In the genomic region with DNA sequence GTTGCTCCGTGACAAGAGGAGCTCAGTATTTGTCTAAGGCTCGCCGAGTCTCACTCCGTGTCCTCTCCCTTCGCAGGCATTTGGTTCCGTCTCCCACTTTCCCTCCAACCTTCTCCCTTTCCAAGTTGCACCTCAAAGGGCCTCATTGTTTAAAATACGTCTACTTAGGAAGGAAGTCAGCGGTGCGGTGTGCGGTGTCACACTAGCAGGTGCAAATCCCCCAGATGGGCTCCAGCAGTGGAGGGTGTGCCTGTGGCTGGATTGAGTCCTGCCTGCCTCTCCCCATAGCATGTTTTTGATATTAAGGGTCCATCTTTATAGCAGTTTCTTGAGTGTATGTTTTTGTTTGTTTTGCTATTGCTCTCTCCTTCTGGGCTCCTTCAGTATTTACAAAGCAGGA, we compare ENCODE assay signal across 23 mouse cellular contexts. TPM values are rescaled to one million over a fixed set of nuclear protein-coding genes. Genes with fewer than 3 reads are reported as not detected.
A peak's percentile ranks its signal among the peaks of the same experiment; 100 is the strongest.
DNase-seq lines count a peak whose midpoint lies in the region; ATAC-seq and TF ChIP-seq lines count a peak whose summit lies in the region.
"Had no signal": no experiment of that assay in that cellular context is flagged by ENCODE, and none has a peak within 500 bp of the region (broad histone marks: within the 10 kb centered on the region; RNA-seq: fewer than 3 reads in every experiment).

No protein-coding gene starts in this region.

- H3K4me3 ChIP-seq in lung, embryonic 15.5 days, result no peak overlapping the region
- no peak overlapping the region for H3K4me3 ChIP-seq in embryonic facial prominence, embryonic 10.5 days
- no peak overlapping the region for H3K4me3 ChIP-seq in thymus, adult 2 months (ENCODE audit: control insufficient read depth, insufficient read depth, low read length)
- H3K4me3 ChIP-seq: forebrain, embryonic 15.5 days; heart, embryonic 13.5 days; hindbrain, embryonic 12.5 days; intestine, embryonic 15.5 days; limb, embryonic 13.5 days; midbrain, embryonic 15.5 days had no signal

- H3K27ac ChIP-seq in lung, embryonic 15.5 days, result peak overlapping the region; percentile 65
- 0 out of 2 replicates have a peak overlapping the region, but pooled peaks have one; percentile 57 for H3K27ac ChIP-seq in embryonic facial prominence, embryonic 10.5 days (replicated peaks)
- H3K27ac ChIP-seq in thymus, adult 2 months (ENCODE audit: control insufficient read depth, insufficient read depth, low read length), result no peak overlapping the region
- H3K27ac ChIP-seq: forebrain, embryonic 15.5 days; heart, embryonic 13.5 days; hindbrain, embryonic 12.5 days; hindbrain, postnatal 0 days; intestine, embryonic 15.5 days; kidney, postnatal 0 days; limb, embryonic 13.5 days; macrophage; midbrain, embryonic 15.5 days had no signal

- H3K4me2 ChIP-seq in lung, embryonic 15.5 days, result peak overlapping the region; percentile 20; the same call in 1 of the 2 replicates
- H3K4me2 ChIP-seq: forebrain, embryonic 15.5 days; heart, embryonic 13.5 days; hindbrain, embryonic 12.5 days; intestine, embryonic 15.5 days; limb, embryonic 13.5 days; liver, embryonic 11.5 days; midbrain, embryonic 15.5 days had no signal

- H3K9ac ChIP-seq in lung, embryonic 15.5 days, result no peak overlapping the region
- H3K9ac ChIP-seq: forebrain, embryonic 15.5 days; heart, embryonic 13.5 days; hindbrain, embryonic 12.5 days; intestine, embryonic 15.5 days; limb, embryonic 13.5 days; midbrain, embryonic 15.5 days had no signal

- WGBS in lung, embryonic 15.5 days, result 37% methylated on average over 10 of the region's 10 CpGs
- 71% methylated on average over 10 of the region's 10 CpGs for WGBS in embryonic facial prominence, embryonic 10.5 days
- WGBS in thymus, adult 2 months, result 4% methylated on average over 10 of the region's 10 CpGs

- H3K36me3 ChIP-seq in lung, embryonic 15.5 days, result no peaks in the 10 kb centered on the region
- no peaks in the 10 kb centered on the region for H3K36me3 ChIP-seq in embryonic facial prominence, embryonic 10.5 days (replicated peaks)
- H3K36me3 ChIP-seq in thymus, adult 2 months (ENCODE audit: control insufficient read depth, insufficient read depth, low read length), result no peaks in the 10 kb centered on the region
- H3K36me3 ChIP-seq: forebrain, embryonic 15.5 days; heart, embryonic 13.5 days; hindbrain, embryonic 12.5 days; intestine, embryonic 15.5 days; limb, embryonic 13.5 days; midbrain, embryonic 15.5 days had no signal

- no peak for DNase-seq in lung, postnatal 25 days (ENCODE audit: low spot score)
- no peak for DNase-seq in embryonic facial prominence, embryonic 10.5 days (ENCODE audit: low spot score)
- DNase-seq in thymus, adult 2 months, result peak; percentile 25
- DNase-seq in thymus, postnatal 36 days, result peak; percentile 14 to 35
- DNase-seq in kidney, adult 18-20 months, result no peak
- no peak for DNase-seq in right cerebral cortex, postnatal 10 days (ENCODE audit: low spot score in 2 of 2)
- DNase-seq: adrenal gland, adult 2 months; cerebellum, adult 2 months; cerebellum, postnatal 14 days; heart, postnatal 10 days; kidney, adult 8-10 months; kidney, postnatal 4 days had no signal

- no peaks in the 10 kb centered on the region for H3K9me3 ChIP-seq in lung, embryonic 15.5 days
- H3K9me3 ChIP-seq in embryonic facial prominence, embryonic 10.5 days, result no peaks in the 10 kb centered on the region
- H3K9me3 ChIP-seq: forebrain, embryonic 15.5 days; heart, embryonic 13.5 days; hindbrain, embryonic 12.5 days; intestine, embryonic 15.5 days; limb, embryonic 13.5 days; midbrain, embryonic 15.5 days had no signal

- no peaks in the 10 kb centered on the region for H3K27me3 ChIP-seq in lung, embryonic 15.5 days
- no peaks in the 10 kb centered on the region for H3K27me3 ChIP-seq in embryonic facial prominence, embryonic 10.5 days (replicated peaks; ENCODE audit: low read depth, poor library complexity, severe bottlenecking)
- H3K27me3 ChIP-seq in thymus, adult 2 months (ENCODE audit: control insufficient read depth, insufficient read depth, low read length), result no peaks in the 10 kb centered on the region
- H3K27me3 ChIP-seq: forebrain, embryonic 15.5 days; hindbrain, embryonic 12.5 days; intestine, embryonic 15.5 days; limb, embryonic 13.5 days; midbrain, embryonic 15.5 days had no signal

- peaks cover 55% of the 10 kb centered on the region for H3K4me1 ChIP-seq in lung, embryonic 15.5 days
- peaks cover 62% of the 10 kb centered on the region for H3K4me1 ChIP-seq in embryonic facial prominence, embryonic 10.5 days
- peaks cover 10% of the 10 kb centered on the region for H3K4me1 ChIP-seq in thymus, adult 2 months (replicated peaks; ENCODE audit: control insufficient read depth, insufficient read depth, low read length)

- no peak for TF ChIP-seq CTCF in thymus, adult 2 months (IDR thresholded peaks at IDR 0.05; ENCODE audit: borderline replicate concordance, control insufficient read depth, extremely low read depth, insufficient read depth, low read length, poor library complexity)

- no peak for ATAC-seq in lung, embryonic 15.5 days (ENCODE audit: borderline replicate concordance, extremely low read depth, low FRiP score, low TSS enrichment)
- ATAC-seq: forebrain, embryonic 15.5 days; hindbrain, postnatal 0 days; intestine, embryonic 15.5 days; midbrain, embryonic 15.5 days had no signal

- TF ChIP-seq POLR2A in thymus, adult 2 months (IDR thresholded peaks at IDR 0.05; ENCODE audit: control insufficient read depth, extremely low read depth, insufficient read depth, low read length, poor library complexity), result no peak

RNA-seq across cellular contexts. Expression of a gene that starts 56.6 kb away (rescaled TPM):
- 74.0 and 77.2 TPM in 2 replicates for polyA plus RNA-seq in lung, embryonic 15.5 days (2015; fragmentation: Nextera tagmentation; extraction: Ambion mirVana)
- polyA plus RNA-seq in embryonic facial prominence, embryonic 10.5 days (2016; fragmentation: Nextera tagmentation; extraction: Ambion mirVana), result 47.1 and 50.8 TPM in 2 replicates
- 3.8 and 5.0 TPM in 2 replicates for polyA plus RNA-seq in thymus, adult 2 months (2012; rRNA removed)
- polyA plus RNA-seq: macrophage had no signal

Comparison
In these comparisons a context has a peak if more than half of its experiments do, and no peak if none do; other contexts are left out.
1. DNase-seq: peak in thymus, adult 2 months (single experiment) and thymus, postnatal 36 days (2 of 2); none in lung, postnatal 25 days (single experiment), embryonic facial prominence, embryonic 10.5 days (single experiment), kidney, adult 18-20 months (single experiment) and right cerebral cortex, postnatal 10 days (0 of 2).